Mouse (Mus musculus) kidney, embryonic 16.5 days (tissue): ENCODE results near the gene Tagap1. TPM values are rescaled to one million over a fixed set of nuclear protein-coding genes. Genes with fewer than 3 reads are reported as not detected.
"Not testable (repeated sequence)": the region's sequence is repeated elsewhere in the genome, so short reads cannot be mapped to it uniquely, and the experiment has no call there.

Experiments used
- ATAC-seq: fragments of 200-750 bp; cut with Nextera tagmentation; 2 replicates; pipeline ENCODE4 v1.8.0; 2017; ENCODE audit warnings: moderate TSS enrichment; ENCODE audit not compliant: low FRiP score, low TSS enrichment
- H3K27ac ChIP-seq: fragments of 300-500 bp; sonication (generic); 2 replicates; pipeline ENCODE4 v1.5.1; 2014; ENCODE audit warnings: low read length
- H3K27me3 ChIP-seq: fragments of 300-500 bp; sonication (generic); 2 replicates; pipeline ENCODE4 v1.6.1; 2014; ENCODE audit warnings: low read length, control low read depth, mixed read lengths; ENCODE audit not compliant: insufficient read depth
- H3K36me3 ChIP-seq: fragments of 300-500 bp; sonication (generic); 2 replicates; pipeline ENCODE4 v1.6.1; 2014; ENCODE audit warnings: low read length, control low read depth, mixed read lengths; ENCODE audit not compliant: insufficient read depth
- H3K4me1 ChIP-seq: fragments of 300-500 bp; sonication (generic); 2 replicates; pipeline ENCODE4 v1.6.1; 2014; ENCODE audit warnings: low read length, control low read depth, mixed read lengths; ENCODE audit not compliant: insufficient read depth
- H3K4me2 ChIP-seq: fragments of 300-500 bp; sonication (generic); replicated peaks from 2 replicates; pipeline ENCODE4 v1.6.1; 2014; ENCODE audit warnings: low read depth, low read length
- H3K4me3 ChIP-seq: fragments of 300-500 bp; sonication (generic); 2 replicates; pipeline ENCODE4 v1.5.1; 2014; ENCODE audit warnings: mild to moderate bottlenecking, low read length
- H3K9ac ChIP-seq: fragments of 300-500 bp; sonication (generic); replicated peaks from 2 replicates; pipeline ENCODE4 v1.6.1; 2014; ENCODE audit warnings: low read length
- H3K9me3 ChIP-seq: fragments of 300-500 bp; sonication (generic); 2 replicates; pipeline ENCODE4 v1.6.1; 2016; ENCODE audit warnings: low read length, control low read depth
- whole genome bisulfite sequencing: fragments of 180-500 bp; shearing (Covaris S2); extraction: QIAGEN DNeasy Blood & Tissue Kit; methylation state at CpG from one replicate; pipeline ENCODE4 v1.1.7; 2014; 5-methylcytosine and 5-hydroxymethylcytosine counted together
- polyA plus RNA-seq: library from polyadenylated mRNA; unstranded; fragments of >200 nt; fragmentation: Nextera tagmentation; extraction: Ambion mirVana; gene quantifications from 2 replicates; pipeline ENCODE4 v1.2.1, GENCODE M21; 2015

Gene Tagap1
- polyA plus RNA-seq, 1 experiment from 2014 or later, result 59.7 TPM

- H3K27ac ChIP-seq, H3K36me3 ChIP-seq, H3K4me2 ChIP-seq, H3K4me3 ChIP-seq, ATAC-seq, H3K9ac ChIP-seq, H3K4me1 ChIP-seq, H3K27me3 ChIP-seq, H3K9me3 ChIP-seq: not testable (repeated sequence)
- WGBS, result 59% methylated on average over 4 of the region's 4 CpGs
These were observed 2.0 kb upstream of the Tagap1 start for GRCm38 (mm10) chr17:6962936-6963335.

- H3K4me1 ChIP-seq, H3K4me3 ChIP-seq, H3K36me3 ChIP-seq, ATAC-seq, H3K9ac ChIP-seq, H3K27me3 ChIP-seq, H3K9me3 ChIP-seq, H3K27ac ChIP-seq, H3K4me2 ChIP-seq: not testable (repeated sequence)
- 62% methylated on average over 3 of the region's 6 CpGs for WGBS
These were observed 1.4 kb upstream of the Tagap1 start for GRCm38 (mm10) chr17:6962339-6962738.

GRCm38 (mm10) chr17:6961181-6962000, 435 bp upstream of the Tagap1 start:
- H3K27ac ChIP-seq, result peak overlapping the region; percentile 53; the same call in 1 of the 2 replicates
- H3K36me3 ChIP-seq, H3K27me3 ChIP-seq, H3K9ac ChIP-seq, H3K4me1 ChIP-seq, H3K9me3 ChIP-seq: not testable (repeated sequence)
- H3K4me2 ChIP-seq, result peak overlapping the region; percentile 48
- peak overlapping the region; percentile 38 for H3K4me3 ChIP-seq
- peak; percentile 94 for ATAC-seq
- WGBS, result 1% methylated on average over 16 of the region's 48 CpGs

GRCm38 (mm10) chr17:6960349-6960748, 607 bp downstream of the Tagap1 start:
- H3K4me2 ChIP-seq, result peak overlapping the region; percentile 45
- H3K36me3 ChIP-seq, H3K27me3 ChIP-seq, H3K4me1 ChIP-seq, H3K9me3 ChIP-seq, H3K27ac ChIP-seq, ATAC-seq: not testable (repeated sequence)
- 0% methylated on average over 11 of the region's 12 CpGs for WGBS
- H3K9ac ChIP-seq, result peak overlapping the region; percentile 65; the same call in 1 of the 2 replicates
- peak overlapping the region; percentile 52 for H3K4me3 ChIP-seq

DNA sequence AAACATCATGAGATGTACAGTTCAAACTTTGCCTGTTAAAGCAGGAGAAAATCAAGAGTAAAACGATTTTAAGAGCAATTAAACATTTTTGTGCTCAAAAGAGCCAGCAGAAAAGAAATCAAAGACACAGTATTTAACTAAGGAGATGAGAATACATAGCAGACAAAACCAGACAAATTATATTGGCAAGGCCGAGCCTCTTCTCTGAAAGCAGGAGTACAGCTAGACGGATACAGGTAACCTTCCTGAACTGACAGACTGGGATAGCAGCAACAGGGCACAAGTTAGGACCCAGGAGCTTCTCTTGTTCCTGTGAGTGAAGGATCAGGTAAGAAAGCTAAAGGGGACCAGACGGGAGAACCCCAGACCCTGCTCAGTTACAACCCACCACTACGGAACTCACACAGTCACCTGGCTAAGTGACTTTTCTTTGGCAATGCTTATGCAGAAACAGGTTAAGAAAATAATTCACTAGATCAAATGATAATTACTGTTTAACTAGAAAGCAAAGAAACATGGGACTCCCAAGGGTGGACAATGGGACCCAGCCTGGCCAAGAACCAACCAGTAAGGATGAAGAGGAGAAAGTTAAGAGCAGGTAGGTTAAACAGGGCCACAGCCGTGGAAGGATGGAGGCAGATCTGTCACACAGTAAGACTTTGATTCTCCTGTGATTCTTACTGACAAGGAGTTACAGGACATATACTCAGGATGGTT, 1.3 kb downstream of the Tagap1 start:
- not testable (repeated sequence) for H3K4me1 ChIP-seq, ATAC-seq, H3K9me3 ChIP-seq, H3K27me3 ChIP-seq, H3K27ac ChIP-seq, H3K9ac ChIP-seq, H3K36me3 ChIP-seq
- peak overlapping the region; percentile 52 for H3K4me3 ChIP-seq
- 63% methylated on average over 3 of the region's 6 CpGs for WGBS
- peak overlapping the region; percentile 45 for H3K4me2 ChIP-seq

DNA sequence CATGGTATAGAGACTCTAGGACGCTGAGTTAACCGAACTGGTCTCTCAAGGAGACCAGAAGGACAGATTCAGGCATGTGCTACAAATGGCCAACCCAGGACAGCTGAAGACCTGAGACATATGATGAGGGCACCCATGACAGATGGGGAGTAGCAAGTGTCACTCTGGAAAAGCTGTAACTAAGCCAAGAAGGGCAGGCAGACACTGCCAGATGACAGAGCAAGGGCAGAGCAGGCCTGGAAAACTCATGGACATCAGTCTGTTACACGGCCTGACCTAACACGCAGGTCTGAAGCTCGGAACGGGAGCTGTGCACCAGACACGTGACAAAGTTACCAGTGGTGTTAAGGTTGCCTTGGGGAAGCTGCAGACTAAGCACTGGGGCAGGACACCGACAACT, 2.1 kb downstream of the Tagap1 start:
- ATAC-seq, H3K9me3 ChIP-seq, H3K27me3 ChIP-seq, H3K4me2 ChIP-seq, H3K27ac ChIP-seq, H3K9ac ChIP-seq, H3K4me3 ChIP-seq, H3K36me3 ChIP-seq, H3K4me1 ChIP-seq: not testable (repeated sequence)
- 92% methylated on average over 5 of the region's 8 CpGs for WGBS

DNA sequence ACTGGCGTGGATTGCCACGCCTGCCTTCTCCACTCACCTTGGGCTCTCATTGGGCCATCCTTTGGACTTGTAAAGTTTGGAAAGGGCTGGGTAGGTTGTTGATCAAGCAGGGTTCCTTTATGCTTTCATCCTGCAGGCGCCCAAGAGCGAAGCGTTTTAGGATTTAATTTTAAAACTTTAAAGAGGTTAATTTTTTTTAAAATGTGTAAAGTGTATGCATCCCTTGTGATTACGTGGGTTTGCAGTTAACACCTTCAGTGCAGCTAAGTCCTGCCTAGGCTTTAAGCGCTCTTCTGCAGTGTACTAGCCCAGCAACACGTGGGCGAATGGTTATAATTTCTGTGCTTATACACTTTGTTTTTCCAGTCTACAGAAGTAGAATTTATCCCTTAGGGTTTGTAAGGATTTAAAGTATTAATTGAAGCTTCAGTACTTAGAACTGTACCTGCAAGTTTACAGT, 12.2 kb downstream of the Tagap1 start:
- peak overlapping the region; percentile 66 for H3K9ac ChIP-seq

DNA sequence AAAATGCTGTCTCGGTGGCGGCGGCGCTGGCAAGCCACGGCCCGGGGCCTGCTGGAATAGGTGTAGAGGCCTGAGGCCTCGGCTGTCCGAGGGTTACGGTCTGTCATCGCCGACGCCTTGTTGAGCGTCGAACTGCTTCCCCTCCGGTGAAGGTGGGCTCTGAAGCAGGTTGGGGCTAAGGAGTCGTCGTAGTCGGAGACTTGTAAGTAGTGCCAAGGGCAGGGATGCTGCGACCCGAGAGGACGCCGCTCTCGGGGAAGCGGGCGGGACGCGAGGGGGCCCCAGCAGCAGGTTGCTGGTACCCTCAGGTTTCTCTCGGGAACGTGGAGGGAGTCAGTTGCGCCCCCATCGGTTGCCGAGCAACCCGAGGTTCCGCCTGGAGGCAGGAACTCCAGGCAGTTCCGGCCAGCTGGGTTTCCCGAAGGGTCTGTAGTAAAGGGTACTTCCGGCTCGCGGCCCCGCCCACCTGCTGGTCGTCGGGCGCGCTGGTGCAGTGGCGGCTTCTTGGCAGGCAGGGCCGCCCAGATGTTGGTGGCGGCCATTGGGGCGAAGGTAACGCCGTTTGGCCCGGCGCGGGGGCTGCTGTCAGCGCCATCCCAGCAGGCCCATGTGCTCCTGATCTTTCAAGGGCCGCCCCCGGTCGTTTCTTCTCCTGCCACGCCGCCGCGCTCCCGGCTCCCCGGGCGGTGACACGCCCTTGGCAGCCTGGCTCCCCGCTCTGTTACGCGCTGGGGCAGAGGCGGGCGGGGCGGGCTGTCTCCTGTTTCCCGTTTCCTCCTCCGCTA, 12.8 kb downstream of the Tagap1 start, which contains the start of gene Rsph3b:
TSS of gene Rsph3b (minus strand) at position 699 of the 785 bp plus-strand sequence.
- Histone ChIP-seq H3K4me3 (peak within 1 kb of the TSS; percentile 58), H3K4me2 (peak within 1 kb of the TSS; percentile 61), H3K27ac (peak within 1 kb of the TSS; percentile 90), H3K9ac (peak within 1 kb of the TSS; percentile 66)
- H3K4me1 ChIP-seq, H3K36me3 ChIP-seq, H3K9me3 ChIP-seq, H3K27me3 ChIP-seq: not testable (repeated sequence)
- peak; percentile 98 for ATAC-seq
- WGBS, result under 1% methylated on average over 69 of the region's 73 CpGs

More for the DNA sequence above, 12.2 kb downstream of the Tagap1 start:
- not testable (repeated sequence) for H3K27me3 ChIP-seq, H3K9me3 ChIP-seq, H3K36me3 ChIP-seq, H3K4me1 ChIP-seq
- H3K4me3 ChIP-seq, result peak overlapping the region; percentile 58
- H3K4me2 ChIP-seq, result peak overlapping the region; percentile 61
- peak overlapping the region; percentile 90 for H3K27ac ChIP-seq
- ATAC-seq, result peak; percentile 33; the same call in 1 of the 2 replicates
- 6% methylated on average over 9 of the region's 9 CpGs for WGBS

- no CpG with 5 or more reads among the region's 8 CpGs for WGBS
- H3K4me1 ChIP-seq, H3K9me3 ChIP-seq, H3K36me3 ChIP-seq, H3K27me3 ChIP-seq, H3K27ac ChIP-seq, H3K9ac ChIP-seq: not testable (repeated sequence)
- Histone ChIP-seq H3K4me3 (peak overlapping the region; percentile 58), H3K4me2 (peak overlapping the region; percentile 61)
- ATAC-seq, result peak; percentile 7; the same call in 1 of the 2 replicates
These were observed 13.3 kb downstream of the Tagap1 start for GRCm38 (mm10) chr17:6947637-6947983.
